Mouse (Mus musculus): Measurements from ENCODE around the gene Gm49396.

DNA sequence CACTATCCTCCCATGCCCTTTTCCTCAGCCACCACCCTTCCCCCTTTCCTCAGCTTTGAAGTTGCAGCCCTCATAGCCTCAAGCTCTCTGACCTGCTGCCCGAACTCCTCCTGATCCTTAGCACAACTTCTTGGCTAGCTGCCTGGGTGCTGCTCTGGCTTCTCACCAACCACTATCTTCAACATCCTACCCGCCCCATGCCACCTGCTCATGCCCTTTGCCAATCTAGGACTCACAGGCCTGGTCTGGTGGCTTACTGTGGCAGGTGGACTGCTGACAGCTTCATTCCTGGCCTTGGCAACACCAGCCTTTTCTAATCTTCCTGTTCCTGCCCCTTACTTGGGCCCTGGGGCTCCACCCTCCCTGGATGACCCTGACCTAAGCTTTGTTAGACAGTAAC, 9.8 kb downstream of the Gm49396 start:
- no peak for TF ChIP-seq CTCF (IDR thresholded peaks at IDR 0.05; ENCODE audit: low read depth)
- 0 out of 2 replicates have a peak, but pooled peaks have one; percentile 30 for TF ChIP-seq EP300 (IDR thresholded peaks at IDR 0.05; ENCODE audit: low read depth)

Measured in heart, postnatal 0 days (tissue).